In the genomic region with DNA sequence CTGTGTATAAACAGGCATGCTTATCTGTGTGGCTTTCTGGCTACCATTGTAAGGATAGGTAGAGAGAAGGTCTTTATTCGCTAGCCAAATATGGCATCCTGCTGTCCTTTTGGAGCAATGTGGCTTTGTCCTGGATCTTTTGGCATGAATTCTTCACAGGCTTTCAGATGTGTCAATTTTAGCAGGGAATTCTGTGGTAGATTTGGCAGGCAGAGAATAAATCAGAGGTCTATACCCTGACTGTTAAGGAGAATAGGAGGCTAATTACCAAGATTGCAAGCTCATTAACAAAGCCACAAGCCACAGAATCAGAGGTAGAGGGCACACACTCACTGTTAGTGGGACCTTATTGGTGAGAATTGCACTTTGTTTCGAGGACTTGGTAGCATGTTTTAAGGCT, we compare ENCODE assay signal across 20 mouse cellular contexts.
DNase-seq lines count a peak whose midpoint lies in the region; ATAC-seq lines count a peak whose summit lies in the region.
"Had no signal": no experiment of that assay in that cellular context is flagged by ENCODE, and none has a peak within 500 bp of the region (broad histone marks: within the 10 kb centered on the region; RNA-seq: fewer than 3 reads in every experiment).

No protein-coding gene starts in this region.

- no peak overlapping the region for H3K27ac ChIP-seq in forebrain, embryonic 12.5 days
- H3K27ac ChIP-seq in forebrain, embryonic 11.5 days (ENCODE audit: low read depth, low read length), result no peak overlapping the region
- peak overlapping the region; percentile 48; the same call in 1 of the 2 replicates for H3K27ac ChIP-seq in heart, embryonic 16.5 days (ENCODE audit: low read length)
- H3K27ac ChIP-seq in heart, embryonic 12.5 days (ENCODE audit: poor library complexity, severe bottlenecking), result no peak overlapping the region
- no peak overlapping the region for H3K27ac ChIP-seq in lung, embryonic 15.5 days
- no peak overlapping the region for H3K27ac ChIP-seq in intestine, embryonic 15.5 days
- H3K27ac ChIP-seq: hindbrain, postnatal 0 days; kidney, embryonic 15.5 days; limb, embryonic 15.5 days; liver, embryonic 14.5 days; stomach, postnatal 0 days had no signal

- H3K9me3 ChIP-seq in forebrain, embryonic 12.5 days, result no peaks in the 10 kb centered on the region
- H3K9me3 ChIP-seq in forebrain, embryonic 11.5 days (ENCODE audit: control insufficient read depth, low read length), result no peaks in the 10 kb centered on the region
- no peaks in the 10 kb centered on the region for H3K9me3 ChIP-seq in heart, embryonic 16.5 days (replicated peaks; ENCODE audit: control insufficient read depth, low read length)
- H3K9me3 ChIP-seq in heart, embryonic 12.5 days (replicated peaks), result no peaks in the 10 kb centered on the region
- no peaks in the 10 kb centered on the region for H3K9me3 ChIP-seq in lung, embryonic 15.5 days
- no peaks in the 10 kb centered on the region for H3K9me3 ChIP-seq in intestine, embryonic 15.5 days
- H3K9me3 ChIP-seq: kidney, embryonic 15.5 days; limb, embryonic 15.5 days had no signal

- H3K9ac ChIP-seq in forebrain, embryonic 12.5 days, result no peak overlapping the region
- H3K9ac ChIP-seq in forebrain, embryonic 11.5 days (ENCODE audit: low read length), result no peak overlapping the region
- H3K9ac ChIP-seq in heart, embryonic 16.5 days (ENCODE audit: low read length), result no peak overlapping the region
- no peak overlapping the region for H3K9ac ChIP-seq in heart, embryonic 12.5 days
- no peak overlapping the region for H3K9ac ChIP-seq in lung, embryonic 15.5 days
- H3K9ac ChIP-seq in intestine, embryonic 15.5 days, result no peak overlapping the region
- H3K9ac ChIP-seq: kidney, embryonic 15.5 days; limb, embryonic 15.5 days; liver, embryonic 14.5 days; lung, embryonic 14.5 days had no signal

- H3K4me1 ChIP-seq in forebrain, embryonic 12.5 days, result peaks cover 46% of the 10 kb centered on the region
- peaks cover 5% of the 10 kb centered on the region; the same call in 1 of the 2 replicates for H3K4me1 ChIP-seq in forebrain, embryonic 11.5 days (replicated peaks; ENCODE audit: control insufficient read depth, insufficient read depth, low read length)
- H3K4me1 ChIP-seq in heart, embryonic 16.5 days (ENCODE audit: control insufficient read depth, insufficient read depth, low read length), result peaks cover 26% of the 10 kb centered on the region
- peaks cover 38% of the 10 kb centered on the region for H3K4me1 ChIP-seq in heart, embryonic 12.5 days (replicated peaks)
- peaks cover 9% of the 10 kb centered on the region for H3K4me1 ChIP-seq in lung, embryonic 15.5 days
- peaks cover 7% of the 10 kb centered on the region; the same call in 1 of the 2 replicates for H3K4me1 ChIP-seq in intestine, embryonic 15.5 days (replicated peaks)

- ATAC-seq in forebrain, embryonic 12.5 days (ENCODE audit: low FRiP score), result peak; percentile 25; the same call in 1 of the 2 replicates
- ATAC-seq in forebrain, embryonic 11.5 days (replicated peaks; ENCODE audit: low FRiP score), result no peak
- ATAC-seq in heart, embryonic 16.5 days (replicated peaks; ENCODE audit: extremely low read depth, insufficient read depth, low FRiP score), result peak; percentile 30; the same call in 1 of the 2 replicates
- ATAC-seq in heart, embryonic 12.5 days (ENCODE audit: insufficient number of reproducible peaks, low FRiP score), result no peak
- 0 out of 2 replicates have a peak, but pooled peaks have one; percentile 10 for ATAC-seq in lung, embryonic 15.5 days (ENCODE audit: borderline replicate concordance, extremely low read depth, low FRiP score, low TSS enrichment)
- ATAC-seq in intestine, embryonic 15.5 days, result no peak
- ATAC-seq: intestine, postnatal 0 days had no signal

- H3K27me3 ChIP-seq in forebrain, embryonic 12.5 days, result no peaks in the 10 kb centered on the region
- H3K27me3 ChIP-seq in forebrain, embryonic 11.5 days (ENCODE audit: control insufficient read depth, insufficient read depth, low read length), result no peaks in the 10 kb centered on the region
- H3K27me3 ChIP-seq in heart, embryonic 16.5 days (ENCODE audit: control insufficient read depth, insufficient read depth, low read length), result no peaks in the 10 kb centered on the region
- no peaks in the 10 kb centered on the region for H3K27me3 ChIP-seq in heart, embryonic 12.5 days (replicated peaks)
- no peaks in the 10 kb centered on the region for H3K27me3 ChIP-seq in lung, embryonic 15.5 days
- no peaks in the 10 kb centered on the region for H3K27me3 ChIP-seq in intestine, embryonic 15.5 days (replicated peaks)
- H3K27me3 ChIP-seq: kidney, embryonic 15.5 days; limb, embryonic 15.5 days had no signal

- no peak for DNase-seq in forebrain, embryonic 11.5 days (ENCODE audit: low spot score)
- DNase-seq in lung, postnatal 14 days, result no peak
- DNase-seq in embryo, embryonic 11 days, result no peak
- DNase-seq: adrenal gland, postnatal 14 days; cerebellum, adult 9-10 months; kidney, postnatal 36 days; midbrain, embryonic 14.5 days; thymus, adult 2 months had no signal

- no peak overlapping the region for H3K4me3 ChIP-seq in forebrain, embryonic 12.5 days (replicated peaks)
- H3K4me3 ChIP-seq in forebrain, embryonic 11.5 days (ENCODE audit: low read depth, low read length), result no peak overlapping the region
- no peak overlapping the region for H3K4me3 ChIP-seq in heart, embryonic 16.5 days (ENCODE audit: low read length)
- H3K4me3 ChIP-seq in heart, embryonic 12.5 days, result no peak overlapping the region
- H3K4me3 ChIP-seq in lung, embryonic 15.5 days, result no peak overlapping the region
- no peak overlapping the region for H3K4me3 ChIP-seq in intestine, embryonic 15.5 days (replicated peaks)
- H3K4me3 ChIP-seq: kidney, embryonic 15.5 days; limb, embryonic 15.5 days had no signal

- WGBS in forebrain, embryonic 12.5 days, result 49% methylated on average over 2 of the region's 2 CpGs
- WGBS in forebrain, embryonic 11.5 days, result 53% methylated on average over 2 of the region's 2 CpGs
- 77% methylated on average over 2 of the region's 2 CpGs for WGBS in heart, embryonic 16.5 days
- 71% methylated on average over 2 of the region's 2 CpGs for WGBS in heart, embryonic 12.5 days
- 83% methylated on average over 2 of the region's 2 CpGs for WGBS in lung, embryonic 15.5 days
- WGBS in intestine, embryonic 15.5 days, result 84% methylated on average over 2 of the region's 2 CpGs

- no peak overlapping the region for H3K4me2 ChIP-seq in forebrain, embryonic 12.5 days
- no peak overlapping the region for H3K4me2 ChIP-seq in forebrain, embryonic 11.5 days (ENCODE audit: low read depth, low read length, severe bottlenecking)
- no peak overlapping the region for H3K4me2 ChIP-seq in heart, embryonic 16.5 days (ENCODE audit: low read depth, low read length)
- H3K4me2 ChIP-seq in heart, embryonic 12.5 days, result no peak overlapping the region
- no peak overlapping the region for H3K4me2 ChIP-seq in lung, embryonic 15.5 days
- H3K4me2 ChIP-seq in intestine, embryonic 15.5 days (replicated peaks), result no peak overlapping the region
- H3K4me2 ChIP-seq: kidney, embryonic 15.5 days; limb, embryonic 15.5 days; lung, embryonic 14.5 days had no signal

- no peaks in the 10 kb centered on the region for H3K36me3 ChIP-seq in forebrain, embryonic 12.5 days (replicated peaks)
- H3K36me3 ChIP-seq in forebrain, embryonic 11.5 days (ENCODE audit: control insufficient read depth, insufficient read depth, low read length), result no peaks in the 10 kb centered on the region
- H3K36me3 ChIP-seq in heart, embryonic 16.5 days (ENCODE audit: control insufficient read depth, insufficient read depth), result no peaks in the 10 kb centered on the region
- no peaks in the 10 kb centered on the region for H3K36me3 ChIP-seq in heart, embryonic 12.5 days
- no peaks in the 10 kb centered on the region for H3K36me3 ChIP-seq in lung, embryonic 15.5 days
- H3K36me3 ChIP-seq in intestine, embryonic 15.5 days, result no peaks in the 10 kb centered on the region
- H3K36me3 ChIP-seq: kidney, embryonic 15.5 days; limb, embryonic 15.5 days had no signal

Comparison
In these comparisons a context has a peak if more than half of its experiments do, and no peak if none do; other contexts are left out.
1. ATAC-seq: peak in forebrain, embryonic 12.5 days (single experiment), heart, embryonic 16.5 days (single experiment) and lung, embryonic 15.5 days (single experiment); none in forebrain, embryonic 11.5 days (single experiment), heart, embryonic 12.5 days (single experiment) and intestine, embryonic 15.5 days (single experiment).